Mouse (Mus musculus) layer of hippocampus, postnatal 36 days (tissue): Measurements from ENCODE around the gene Olfr1462. TPM values are rescaled to one million over a fixed set of nuclear protein-coding genes. Genes with fewer than 3 reads are reported as not detected.

Experiments used
- DNase-seq, 2 experiments: peaks; one replicate each; pipeline ENCODE4 v3.0.0; 2022
- total RNA-seq, 2 experiments: library from RNA; stranded (reverse); gene quantifications; 2 replicates each; pipeline ENCODE4 v1.2.3; 2021

Gene Olfr1462
- total RNA-seq: not detected

DNA sequence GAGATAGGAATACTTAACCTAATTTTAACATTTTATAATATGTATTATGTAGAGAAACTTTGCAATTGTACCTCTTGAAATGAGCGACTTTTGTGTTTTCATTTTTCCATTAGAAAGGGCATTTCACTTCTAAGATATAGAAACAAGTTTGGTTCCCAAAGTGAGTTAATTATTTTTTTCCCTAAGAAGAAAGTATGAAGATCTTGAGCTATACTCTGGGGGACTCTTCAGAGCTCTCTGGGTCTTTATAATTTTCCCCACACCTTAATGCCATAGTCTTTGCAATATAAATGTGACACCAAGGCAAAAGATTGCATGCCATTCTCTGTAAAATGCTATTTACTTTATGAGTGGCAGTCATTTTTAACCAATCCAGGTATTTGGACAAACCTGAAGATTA, at the start of gene Olfr1462:
Gene Olfr1462 (plus strand): TSS at position 301 of the 400 bp plus-strand sequence.
- no peak for DNase-seq

- no peak for DNase-seq
Measured at GRCm38 (mm10) chr19:13149449-13149848, 36.1 kb upstream of the Olfr1462 start, which contains the start of gene Olfr1459. TSS of gene Olfr1459 (minus strand) at chr19:13149549.

- DNase-seq: no peak
Measured at GRCm38 (mm10) chr19:13162700-13163099, 22.8 kb upstream of the Olfr1462 start, which contains the start of gene Olfr1461. TSS of gene Olfr1461 (plus strand) at chr19:13163000.

- no peak for DNase-seq
Measured at GRCm38 (mm10) chr19:13221666-13222065, 36.1 kb downstream of the Olfr1462 start.

DNA sequence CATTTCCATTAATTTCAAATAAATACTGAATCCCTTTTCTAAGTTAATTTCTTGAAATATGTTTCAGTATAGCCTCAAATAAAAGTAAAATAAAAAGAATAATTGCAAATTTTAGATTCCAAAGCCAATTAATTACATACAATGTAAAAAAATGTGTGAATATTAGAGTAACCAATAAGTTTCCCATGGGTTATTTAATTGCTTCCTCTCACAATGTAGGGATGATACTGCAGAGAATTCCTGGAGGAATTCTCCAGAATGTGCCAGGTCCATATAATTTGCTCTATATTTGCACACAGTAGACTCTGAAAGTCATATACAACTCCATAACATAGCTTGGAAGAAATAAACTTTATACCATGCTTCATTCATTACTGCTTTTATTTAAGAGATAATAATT, 45.5 kb downstream of the Olfr1462 start, which contains the start of gene Olfr1463:
Gene Olfr1463 (plus strand): TSS at position 301 of the 400 bp plus-strand sequence.
- no peak for DNase-seq

Other genes starting within 250 kb of the Olfr1462 start
- gene Olfr1450, start 235.5 kb upstream of the Olfr1462 start, total RNA-seq: not detected
- not detected for gene Olfr1451, start 190.7 kb upstream of the Olfr1462 start, total RNA-seq
- gene Olfr1453, start 157.4 kb upstream of the Olfr1462 start, total RNA-seq: not detected
- gene Olfr1454, start 125.1 kb upstream of the Olfr1462 start, total RNA-seq: not detected
- not detected for gene Olfr1457, start 87.8 kb upstream of the Olfr1462 start, total RNA-seq
- gene Olfr1458, start 79.0 kb upstream of the Olfr1462 start, total RNA-seq: not detected
- under 1 TPM; 0.20 to 0.25 TPM for gene Olfr1459, start 36.2 kb upstream of the Olfr1462 start, total RNA-seq
- not detected for gene Olfr1461, start 22.7 kb upstream of the Olfr1462 start, total RNA-seq
- gene Olfr1463, start 45.6 kb downstream of the Olfr1462 start, total RNA-seq: not detected
- gene Olfr1465, start 129.8 kb downstream of the Olfr1462 start, total RNA-seq: not detected
- gene Olfr1466, start 153.1 kb downstream of the Olfr1462 start, total RNA-seq: not detected
- not detected for gene Olfr1467, start 176.5 kb downstream of the Olfr1462 start, total RNA-seq
- gene Olfr1469, start 222.1 kb downstream of the Olfr1462 start, total RNA-seq: not detected